ENCODE assay signal across 8 mouse cellular contexts in the genomic region with DNA sequence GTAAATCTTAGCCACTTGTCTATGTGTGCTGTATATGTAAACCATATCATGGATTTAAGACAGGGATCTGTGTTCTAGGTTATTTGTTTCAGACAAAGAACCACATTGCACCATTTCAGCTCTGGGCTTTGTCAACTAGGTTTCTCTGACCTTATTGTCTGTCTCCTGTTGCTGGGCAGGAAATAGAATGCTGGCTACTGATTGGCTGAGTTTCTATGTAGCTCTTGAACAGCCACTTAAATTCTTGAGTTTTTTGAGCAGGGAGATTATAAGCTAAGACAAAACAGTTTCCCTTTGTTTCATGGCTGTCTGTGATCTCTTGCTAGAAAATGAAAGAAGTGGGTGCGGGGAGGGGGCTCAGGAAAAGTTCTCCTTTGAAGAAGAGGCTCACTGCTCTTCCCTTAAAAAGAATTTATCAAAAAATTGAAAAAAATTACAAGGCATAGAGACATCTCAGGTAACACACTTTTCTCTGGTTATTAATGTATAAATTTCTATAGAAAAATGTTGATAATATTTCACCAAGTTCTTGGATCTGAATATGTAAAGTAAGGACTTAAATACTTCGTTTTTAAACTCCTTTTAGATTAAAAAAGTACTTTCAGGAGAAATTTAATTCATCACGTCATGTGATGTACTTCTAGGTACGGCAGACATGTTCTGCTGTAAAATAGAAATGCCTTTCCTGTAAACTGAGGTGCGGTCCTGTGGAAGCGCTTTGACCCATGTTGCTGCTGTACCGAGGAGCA. TPM values are rescaled to one million over a fixed set of nuclear protein-coding genes. Genes with fewer than 3 reads are reported as not detected.
A peak's percentile ranks its signal among the peaks of the same experiment; 100 is the strongest.
DNase-seq lines count a peak whose midpoint lies in the region; ATAC-seq and TF ChIP-seq lines count a peak whose summit lies in the region.

No protein-coding gene starts in this region.

- H3K4me1 ChIP-seq in cerebellum, adult 2 months (ENCODE audit: control insufficient read depth, insufficient read depth, low read length) = peaks cover 7% of the 10 kb centered on the region
- no peaks in the 10 kb centered on the region for H3K4me1 ChIP-seq in embryonic facial prominence, embryonic 11.5 days (ENCODE audit: control insufficient read depth, insufficient read depth, low read length)
- H3K4me1 ChIP-seq in hindbrain, embryonic 14.5 days (replicated peaks; ENCODE audit: control insufficient read depth, insufficient read depth, low read length) = peaks cover 21% of the 10 kb centered on the region; the same call in 1 of the 2 replicates

- H3K9me3 ChIP-seq in embryonic facial prominence, embryonic 11.5 days (replicated peaks; ENCODE audit: control insufficient read depth, low read length) = no peaks in the 10 kb centered on the region
- H3K9me3 ChIP-seq in hindbrain, embryonic 14.5 days (ENCODE audit: control insufficient read depth, low read length) = no peaks in the 10 kb centered on the region

- TF ChIP-seq POLR2A in cerebellum, adult 2 months (IDR thresholded peaks at IDR 0.05; ENCODE audit: borderline replicate concordance, insufficient read depth, low read length) = no peak

- H3K9ac ChIP-seq in embryonic facial prominence, embryonic 11.5 days (replicated peaks; ENCODE audit: low read length) = no peak overlapping the region; the same call in 1 of the 2 replicates
- H3K9ac ChIP-seq in hindbrain, embryonic 14.5 days = no peak overlapping the region

- ATAC-seq in embryonic facial prominence, embryonic 11.5 days (replicated peaks; ENCODE audit: insufficient number of reproducible peaks, low FRiP score, low TSS enrichment, low read depth) = no peak
- no peak for ATAC-seq in hindbrain, embryonic 14.5 days (ENCODE audit: low FRiP score)
- ATAC-seq in cerebellum, adult (ENCODE audit: insufficient number of reproducible peaks, low FRiP score, low TSS enrichment) = no peak

- peak overlapping the region; percentile 57; the same call in 1 of the 2 replicates for H3K27ac ChIP-seq in cerebellum, adult 2 months (ENCODE audit: insufficient read depth, low read length)
- H3K27ac ChIP-seq in embryonic facial prominence, embryonic 11.5 days (replicated peaks; ENCODE audit: low read depth, low read length) = no peak overlapping the region
- H3K27ac ChIP-seq in hindbrain, embryonic 14.5 days = peak overlapping the region; percentile 77

- H3K27me3 ChIP-seq in cerebellum, adult 2 months (ENCODE audit: control insufficient read depth, insufficient read depth, low read length) = no peaks in the 10 kb centered on the region
- no peaks in the 10 kb centered on the region for H3K27me3 ChIP-seq in embryonic facial prominence, embryonic 11.5 days (ENCODE audit: control insufficient read depth, insufficient read depth, low read length)
- H3K27me3 ChIP-seq in hindbrain, embryonic 14.5 days (ENCODE audit: control insufficient read depth, insufficient read depth, low read length) = no peaks in the 10 kb centered on the region
- H3K27me3 ChIP-seq in splenic B cell, adult 2 months (ENCODE audit: control insufficient read depth, insufficient read depth, low read length, poor library complexity, severe bottlenecking) = no peaks in the 10 kb centered on the region

- H3K4me3 ChIP-seq in cerebellum, adult 2 months (replicated peaks; ENCODE audit: insufficient read depth, low read depth, low read length) = no peak overlapping the region
- no peak overlapping the region for H3K4me3 ChIP-seq in embryonic facial prominence, embryonic 11.5 days (ENCODE audit: low read depth, low read length)
- no peak overlapping the region for H3K4me3 ChIP-seq in hindbrain, embryonic 14.5 days (replicated peaks; ENCODE audit: low read length)

- no peak for TF ChIP-seq CTCF in cerebellum, adult 2 months (IDR thresholded peaks at IDR 0.05; ENCODE audit: borderline replicate concordance, insufficient read depth, low read depth, low read length)

- H3K36me3 ChIP-seq in embryonic facial prominence, embryonic 11.5 days (replicated peaks; ENCODE audit: control insufficient read depth, insufficient read depth, low read depth, low read length) = no peaks in the 10 kb centered on the region; the same call in 1 of the 2 replicates
- H3K36me3 ChIP-seq in hindbrain, embryonic 14.5 days (replicated peaks; ENCODE audit: control insufficient read depth, insufficient read depth) = peaks cover 4% of the 10 kb centered on the region
- peaks cover 6% of the 10 kb centered on the region; the same call in 1 of the 2 replicates for H3K36me3 ChIP-seq in splenic B cell, adult 2 months (ENCODE audit: control insufficient read depth, insufficient read depth, low read length, poor library complexity, severe bottlenecking)

- H3K4me2 ChIP-seq in embryonic facial prominence, embryonic 11.5 days (ENCODE audit: low read depth, low read length) = no peak overlapping the region
- 0 out of 2 replicates have a peak overlapping the region, but pooled peaks have one; percentile 17 for H3K4me2 ChIP-seq in hindbrain, embryonic 14.5 days (replicated peaks)

- DNase-seq in cerebellum, adult 2 months = peak in 1 of 2 experiments; percentile 47
- no peak for DNase-seq in cerebellum, adult 9-11 months
- DNase-seq in ES-CJ7 (ENCODE audit: low read depth, low spot score) = peak; percentile 90
- peak; percentile 83 for DNase-seq in embryonic facial prominence, embryonic 11.5 days (ENCODE audit: low spot score)
- peak; percentile 59 for DNase-seq in hindbrain, embryonic 14.5 days (ENCODE audit: low spot score)
- DNase-seq in lung, postnatal 10 days = peak; percentile 78
- DNase-seq in splenic B cell, adult 2 months (ENCODE audit: low read depth, low spot score) = peak; percentile 62

- 88% methylated on average over 7 of the region's 7 CpGs for WGBS in cerebellum, adult 2 months
- 84% methylated on average over 7 of the region's 7 CpGs for WGBS in embryonic facial prominence, embryonic 11.5 days
- 82% methylated on average over 7 of the region's 7 CpGs for WGBS in hindbrain, embryonic 14.5 days

RNA-seq across cellular contexts. Expression of a gene that starts 49.0 kb away (rescaled TPM):
- 70.5 and 83.0 TPM in 2 replicates for polyA plus RNA-seq in cerebellum, adult 2 months (2012; rRNA removed)
- polyA plus RNA-seq in embryonic facial prominence, embryonic 11.5 days (2014; fragmentation: Nextera tagmentation; extraction: Ambion mirVana) = 41.1 and 43.5 TPM in 2 replicates
- 42.8 and 49.7 TPM in 2 replicates for polyA plus RNA-seq in hindbrain, embryonic 14.5 days (2014; fragmentation: Nextera tagmentation; extraction: Ambion mirVana)
